Mouse (Mus musculus) right cerebral cortex, postnatal 14 days (tissue): ENCODE results near the gene Heyl.
"Not testable (repeated sequence)": the region's sequence is repeated elsewhere in the genome, so short reads cannot be mapped to it uniquely, and the experiment has no call there.

Experiments
- DNase-seq: peaks from one replicate; pipeline ENCODE4 v3.0.0; 2022

Gene Heyl

DNA sequence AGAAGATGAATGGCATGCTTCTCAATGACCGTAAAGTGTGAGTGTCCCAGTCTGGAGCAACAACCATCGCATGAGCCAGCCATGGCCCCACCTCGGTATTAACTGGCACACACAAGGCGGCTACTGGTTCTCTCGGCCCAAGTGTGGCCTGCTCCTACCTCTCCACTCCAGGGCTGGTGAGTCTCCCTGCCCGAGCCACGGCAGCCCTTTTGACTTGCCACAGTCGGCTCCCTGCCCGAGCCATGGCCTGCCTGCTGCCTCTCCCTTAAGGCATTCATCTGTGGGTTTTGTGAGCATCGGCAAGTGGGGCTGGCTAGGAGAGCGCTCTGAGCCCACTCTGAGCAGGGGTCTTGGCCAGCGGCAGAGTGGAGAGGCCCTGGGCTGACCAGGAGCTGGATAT lies 55.7 kb downstream of the Heyl start:
- no peak for DNase-seq

DNA sequence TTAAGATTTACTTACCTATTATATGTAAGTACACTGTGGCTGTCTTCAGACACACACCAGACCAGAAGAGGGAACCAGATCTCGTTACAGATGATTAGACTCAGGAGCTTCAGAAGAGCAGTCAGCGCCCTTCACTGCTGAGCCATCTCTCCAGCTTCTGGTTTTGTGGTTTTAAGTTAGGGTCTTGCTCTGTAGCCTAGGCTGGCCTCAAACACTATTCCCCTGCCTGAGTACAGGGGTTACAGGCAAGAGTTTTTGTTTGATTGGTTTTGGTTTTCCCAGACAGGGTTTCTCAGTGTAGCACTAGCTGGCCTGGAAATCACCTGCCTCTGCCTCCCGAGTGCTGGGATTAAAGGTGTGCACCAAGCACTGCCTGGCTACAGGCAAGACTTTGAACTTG lies 59.0 kb downstream of the Heyl start:
- DNase-seq = no peak

DNA sequence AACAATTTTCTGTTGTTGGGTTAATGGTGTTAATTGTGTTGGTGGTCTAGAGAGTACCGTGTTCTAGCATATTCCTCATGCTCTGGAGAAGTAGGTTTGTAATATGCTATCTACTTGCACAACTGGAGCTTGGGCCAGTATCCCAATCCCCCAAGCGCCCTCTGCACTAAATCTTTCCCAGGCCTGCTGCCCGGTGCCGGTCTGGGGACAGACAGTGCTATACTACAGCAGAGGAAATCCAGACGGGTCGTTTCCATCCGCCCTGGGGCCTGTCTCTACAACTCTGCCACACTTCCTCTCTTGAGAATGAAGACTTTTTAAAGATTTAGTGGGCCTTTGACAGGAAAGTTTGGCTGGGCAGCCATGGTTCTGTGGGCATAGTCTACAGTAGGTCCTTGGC lies 59.6 kb downstream of the Heyl start:
- DNase-seq = no peak

DNA sequence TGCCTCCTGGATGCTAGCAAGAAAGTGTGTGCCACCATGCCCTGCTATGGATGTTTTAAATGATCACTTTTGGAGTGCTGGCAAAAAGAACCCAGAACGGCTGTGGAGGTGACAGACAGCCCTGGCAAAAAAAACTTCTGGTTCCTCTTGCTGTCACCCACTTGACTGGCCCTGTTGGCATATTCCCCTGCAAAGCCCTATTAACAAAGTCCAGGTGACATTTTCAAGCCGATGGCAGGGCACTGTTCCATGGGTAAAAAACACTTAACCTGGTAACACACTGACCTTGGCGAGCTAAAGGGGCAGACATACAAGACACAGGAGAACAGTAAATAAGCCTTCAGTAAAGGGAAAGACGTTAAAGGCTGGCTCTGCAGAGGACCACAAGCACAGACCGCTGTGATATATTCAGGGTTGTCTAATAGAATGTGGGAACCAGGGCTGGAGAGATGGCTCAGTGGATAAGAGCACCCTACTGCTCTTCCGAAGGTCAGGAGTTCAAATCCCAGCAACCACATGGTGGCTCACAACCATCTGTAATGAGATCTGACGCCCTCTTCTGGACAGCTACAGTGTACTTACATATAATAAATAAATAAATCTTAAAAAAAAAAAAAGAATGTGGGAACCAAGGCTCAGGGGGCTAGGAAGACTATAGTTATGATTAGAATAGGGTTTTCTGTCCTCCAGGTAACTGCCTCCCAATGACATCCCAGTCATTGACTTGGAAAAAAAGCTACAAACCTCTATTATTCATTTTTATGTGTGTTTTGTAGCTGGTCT lies 60.5 kb downstream of the Heyl start:
- DNase-seq = no peak

DNA sequence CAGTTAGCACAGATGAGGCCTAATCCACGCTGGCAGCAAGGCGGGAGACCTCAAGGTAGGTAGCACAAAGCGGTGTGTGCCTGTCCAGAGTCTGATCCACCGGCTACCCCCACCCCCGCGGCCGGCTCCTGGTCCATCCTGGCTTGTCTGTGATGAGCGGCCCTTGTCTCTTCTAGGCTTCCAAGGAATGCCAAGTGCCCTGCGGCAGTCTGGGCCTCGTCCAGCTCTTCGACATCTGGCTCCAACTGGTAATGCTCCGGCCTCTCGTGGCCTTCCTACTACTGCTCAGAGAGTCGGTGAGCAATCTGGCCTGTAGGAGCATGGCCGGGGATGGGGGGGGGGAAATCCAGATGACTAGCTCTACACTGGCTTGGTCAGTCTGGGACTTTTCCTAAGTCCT lies 61.7 kb downstream of the Heyl start:
- DNase-seq = not testable (repeated sequence)

DNA sequence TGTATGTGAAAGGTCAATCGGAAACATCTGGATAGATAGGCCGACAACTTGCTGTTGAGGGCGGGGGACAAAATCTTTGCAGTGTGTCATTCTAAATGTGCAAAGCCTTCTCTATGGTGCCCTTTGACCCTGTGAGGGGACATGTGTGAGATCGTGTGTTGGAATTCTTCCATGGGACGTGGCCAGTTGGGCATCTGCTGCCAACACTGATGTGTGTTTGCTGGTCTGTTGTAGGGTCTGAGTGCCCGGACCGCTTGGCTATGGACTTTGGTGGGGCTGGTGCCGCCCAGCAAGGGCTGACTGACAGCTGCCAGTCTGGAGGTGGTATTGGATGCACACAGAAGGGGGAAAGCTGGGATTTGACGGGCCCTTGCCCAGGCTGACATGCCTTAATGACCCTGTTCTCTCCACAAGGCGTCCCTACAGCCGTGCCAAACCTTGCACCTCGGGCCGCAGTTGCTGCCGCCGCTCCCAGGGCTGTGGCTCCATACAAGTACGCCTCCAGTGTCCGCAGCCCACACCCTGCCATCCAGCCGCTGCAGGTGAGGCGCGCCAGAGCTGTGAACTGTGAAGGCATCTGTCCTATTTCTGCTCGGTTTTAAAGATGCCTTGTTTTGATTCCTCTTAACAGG lies 62.3 kb downstream of the Heyl start:
- no peak for DNase-seq

DNA sequence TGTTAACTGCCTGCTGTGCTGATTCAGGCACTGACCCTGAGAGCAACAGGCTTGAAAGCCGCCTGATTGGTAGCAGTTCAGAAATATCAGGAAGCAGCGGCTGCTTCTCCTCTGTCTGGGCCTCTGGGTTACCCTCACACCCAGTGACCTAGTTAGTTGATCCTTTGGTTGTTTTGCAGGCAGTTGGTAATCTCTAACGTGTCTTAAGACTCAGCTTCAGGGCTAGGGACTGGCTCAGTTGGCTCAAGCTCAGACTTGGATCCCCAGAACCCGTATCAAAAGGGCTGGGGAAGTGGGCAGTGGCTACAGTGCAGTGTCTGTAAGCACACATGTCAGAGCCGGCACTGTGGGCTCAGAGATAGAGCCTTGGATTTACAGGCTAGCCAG lies 62.8 kb downstream of the Heyl start:
- DNase-seq = no peak

DNA sequence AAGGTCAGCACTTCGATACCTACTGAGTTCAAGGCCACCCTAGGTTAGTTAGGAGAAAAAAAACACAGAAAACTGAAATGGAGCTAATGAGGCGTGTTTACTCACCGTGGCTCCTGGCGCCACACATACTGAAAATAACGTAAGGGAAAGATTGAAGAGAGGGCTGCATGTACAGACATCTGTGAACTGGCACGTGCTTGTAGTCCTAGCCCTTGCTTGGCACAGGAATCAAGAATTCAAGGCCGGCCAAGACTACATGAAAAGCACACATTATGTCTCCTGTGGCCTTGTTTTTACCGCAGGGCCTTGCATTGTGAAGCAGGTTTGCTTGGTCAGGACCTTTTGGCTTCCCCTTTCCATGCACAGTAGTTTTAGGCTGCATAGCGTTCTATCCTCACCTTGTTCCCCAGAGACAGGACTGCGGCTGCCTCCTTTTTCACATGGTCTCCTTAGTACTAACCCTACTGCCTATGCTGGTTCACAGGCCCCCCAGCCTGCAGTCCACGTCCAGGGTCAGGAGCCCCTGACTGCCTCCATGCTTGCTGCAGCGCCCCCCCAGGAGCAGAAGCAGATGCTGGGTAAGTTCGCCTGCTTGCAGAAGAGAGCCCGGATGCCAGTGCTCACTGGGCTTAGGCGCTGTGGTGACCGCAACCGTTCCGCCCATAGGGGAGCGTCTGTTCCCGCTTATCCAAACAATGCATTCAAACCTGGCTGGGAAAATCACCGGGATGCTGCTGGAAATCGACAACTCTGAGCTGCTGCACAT lies 64.0 kb downstream of the Heyl start:
- DNase-seq = no peak

DNA sequence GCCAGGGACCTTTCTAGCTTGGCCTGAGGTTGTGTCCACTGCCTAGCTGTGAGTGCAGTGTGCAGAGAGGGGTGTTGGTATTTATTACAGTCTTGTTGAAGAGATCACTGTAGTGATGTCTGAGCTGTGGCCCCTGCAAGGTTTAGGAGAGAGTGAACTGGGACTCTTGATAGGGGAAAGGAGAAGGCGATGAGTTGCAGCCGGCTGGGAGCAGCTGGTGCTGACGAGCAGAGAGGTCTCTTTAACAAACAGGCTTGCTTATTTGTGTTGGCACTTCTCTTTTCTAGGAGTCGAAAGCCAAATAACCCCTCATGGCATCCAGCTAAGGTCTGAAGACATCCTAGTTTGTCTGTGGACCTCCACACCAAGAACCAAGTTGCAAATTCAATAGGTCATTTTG lies 64.9 kb downstream of the Heyl start:
- DNase-seq = no peak

DNA sequence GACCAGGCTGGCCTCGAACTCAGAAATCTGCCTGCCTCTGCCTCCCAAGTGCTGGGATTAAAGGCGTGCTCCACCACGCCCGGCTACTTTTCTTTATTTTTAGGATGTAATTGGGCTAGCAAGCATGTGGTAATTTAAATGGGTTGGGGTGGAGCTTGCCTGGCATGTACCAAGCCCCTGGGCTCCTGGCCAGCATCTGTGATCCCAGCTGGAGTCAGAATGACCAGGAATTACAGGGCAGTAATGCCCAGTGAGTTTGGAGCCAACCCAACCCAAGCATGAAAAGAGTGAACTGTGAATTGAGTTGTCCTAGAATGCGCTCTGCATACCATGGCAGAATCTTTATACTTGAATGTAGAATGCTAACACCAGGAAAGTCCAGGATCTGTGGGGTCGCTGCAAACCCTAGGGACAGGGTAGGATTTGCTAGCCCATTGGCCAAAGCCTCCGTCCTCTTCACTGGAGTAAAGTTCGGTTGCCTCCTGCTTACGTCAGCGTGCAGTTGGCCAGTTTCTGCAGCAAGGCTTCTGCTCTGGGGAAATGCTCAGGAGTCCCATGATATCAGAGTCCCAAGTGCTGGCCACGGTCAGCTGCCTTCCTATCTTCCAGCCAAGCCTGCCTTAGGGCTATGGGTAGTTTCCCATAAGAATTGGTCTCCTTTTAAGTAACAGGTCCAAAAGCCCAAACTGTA lies 65.8 kb downstream of the Heyl start:
- no peak for DNase-seq
